Mouse (Mus musculus): ENCODE data around the gene Edn3. TPM values are rescaled to one million over a fixed set of nuclear protein-coding genes. Genes with fewer than 3 reads are reported as not detected.

The Edn3 gene
- polyA plus RNA-seq, 1 experiment from 2014 or later = 7.2 TPM

DNA sequence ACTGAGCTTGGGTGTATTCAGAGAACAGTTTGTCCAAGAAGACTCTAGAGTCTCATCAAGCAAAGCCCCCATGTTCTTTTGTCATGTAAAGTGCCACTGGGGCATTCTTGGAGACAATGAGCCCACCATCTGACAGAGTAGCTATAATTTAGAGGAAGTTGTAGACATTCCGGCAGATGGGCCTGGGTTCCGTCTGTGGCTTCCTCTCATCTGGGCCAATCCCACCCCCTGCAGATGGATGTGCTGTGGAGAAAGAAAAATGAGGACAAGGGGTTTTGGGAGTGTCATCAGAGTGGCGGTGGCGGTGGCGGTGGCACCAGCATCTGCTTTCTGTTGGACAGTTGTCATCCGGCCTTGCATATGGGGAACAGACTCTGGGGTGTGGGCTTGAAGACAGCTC, 42.0 kb downstream of the Edn3 start:
- no peak overlapping the region for H3K4me3 ChIP-seq
- H3K4me2 ChIP-seq = no peak overlapping the region
- H3K9me3 ChIP-seq = peaks cover 4% of the 10 kb centered on the region; the same call in 1 of the 2 replicates
- H3K4me1 ChIP-seq (replicated peaks) = no peaks in the 10 kb centered on the region
- H3K27ac ChIP-seq (replicated peaks) = no peak overlapping the region
- 82% methylated on average over 6 of the region's 6 CpGs for WGBS
- no peak for ATAC-seq (ENCODE audit: low FRiP score, low read depth)
- H3K9ac ChIP-seq = no peak overlapping the region
- no peaks in the 10 kb centered on the region for H3K27me3 ChIP-seq
- no peaks in the 10 kb centered on the region for H3K36me3 ChIP-seq

DNA sequence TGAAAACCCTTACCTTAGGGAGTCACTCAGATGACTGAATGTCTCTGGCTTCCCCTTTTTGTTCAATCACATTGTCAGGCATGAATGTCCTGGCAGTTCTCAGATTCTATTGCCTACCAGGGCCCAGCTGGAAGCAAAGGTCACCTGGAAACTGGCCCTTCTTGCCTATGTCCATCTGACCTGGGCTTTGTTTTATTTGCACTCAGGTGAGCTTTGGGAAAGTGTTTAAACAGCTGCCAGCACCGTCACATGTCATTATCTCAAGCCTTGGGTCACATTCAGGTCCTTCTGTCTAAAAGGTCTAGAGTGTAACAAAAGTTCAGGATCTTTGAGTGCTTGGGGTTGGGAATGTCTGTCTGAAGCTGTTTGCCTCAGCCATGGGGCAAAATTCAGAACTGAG, 43.2 kb downstream of the Edn3 start:
- H3K4me1 ChIP-seq (replicated peaks) = no peaks in the 10 kb centered on the region
- H3K9ac ChIP-seq = no peak overlapping the region
- ATAC-seq (ENCODE audit: low FRiP score, low read depth) = no peak
- no peaks in the 10 kb centered on the region for H3K27me3 ChIP-seq
- H3K4me3 ChIP-seq = no peak overlapping the region
- H3K36me3 ChIP-seq = no peaks in the 10 kb centered on the region
- no peak overlapping the region for H3K4me2 ChIP-seq
- no peak overlapping the region for H3K27ac ChIP-seq (replicated peaks)
- peaks cover 4% of the 10 kb centered on the region; the same call in 1 of the 2 replicates for H3K9me3 ChIP-seq
- WGBS = 84% methylated on average over 1 of the region's 1 CpGs

DNA sequence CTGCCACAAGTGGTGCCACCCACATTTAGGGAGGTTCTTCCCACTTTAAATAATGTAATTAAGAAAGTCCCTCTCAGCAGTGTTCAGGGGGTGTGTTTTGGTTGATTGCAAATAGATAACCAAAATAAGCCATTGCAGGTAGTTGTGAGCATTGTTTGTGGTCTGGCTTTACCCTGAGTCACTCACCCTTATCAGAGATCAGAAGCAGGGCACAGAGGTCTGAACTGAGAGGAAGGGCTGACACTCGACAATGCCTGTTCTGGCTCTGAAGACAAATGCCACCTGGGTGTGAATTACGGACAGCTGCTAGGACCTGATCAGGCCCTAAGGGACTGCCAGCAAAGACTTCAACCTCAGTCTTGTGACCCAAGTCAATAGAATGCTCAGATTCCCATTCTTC, 47.5 kb downstream of the Edn3 start:
- Histone ChIP-seq H3K4me3 (no peak overlapping the region), H3K27me3 (no peaks in the 10 kb centered on the region), H3K9ac (no peak overlapping the region), H3K4me1 (replicated peaks) (no peaks in the 10 kb centered on the region), H3K4me2 (no peak overlapping the region), H3K27ac (replicated peaks) (no peak overlapping the region), H3K9me3 (peaks cover 4% of the 10 kb centered on the region; the same call in 1 of the 2 replicates), H3K36me3 (no peaks in the 10 kb centered on the region)
- 80% methylated on average over 2 of the region's 2 CpGs for WGBS
- no peak for ATAC-seq (ENCODE audit: low FRiP score, low read depth)

DNA sequence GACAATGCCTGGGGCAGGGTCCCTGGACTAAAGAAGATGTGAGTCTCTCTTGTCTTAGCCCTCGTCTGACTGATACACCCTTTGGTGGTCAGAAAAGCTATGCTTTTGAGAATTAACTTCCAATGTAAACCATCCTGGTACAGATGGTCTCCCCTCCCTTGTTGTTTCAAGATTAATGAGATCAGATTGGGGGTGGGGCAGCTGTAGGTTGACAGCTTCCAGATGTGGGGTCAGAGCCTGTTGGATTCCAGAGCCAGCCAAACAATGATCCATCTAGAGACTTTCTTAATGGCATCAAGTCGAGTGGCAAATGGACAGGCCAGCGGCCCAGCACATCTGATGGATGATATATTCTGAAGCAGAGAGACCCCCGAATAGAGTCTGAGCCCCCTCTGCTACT, 48.9 kb downstream of the Edn3 start:
- Histone ChIP-seq H3K36me3 (no peaks in the 10 kb centered on the region), H3K4me1 (replicated peaks) (no peaks in the 10 kb centered on the region), H3K4me3 (no peak overlapping the region), H3K4me2 (no peak overlapping the region), H3K27ac (replicated peaks) (no peak overlapping the region), H3K9me3 (peaks cover 4% of the 10 kb centered on the region; the same call in 1 of the 2 replicates), H3K27me3 (no peaks in the 10 kb centered on the region), H3K9ac (no peak overlapping the region)
- 81% methylated on average over 4 of the region's 4 CpGs for WGBS
- ATAC-seq (ENCODE audit: low FRiP score, low read depth) = no peak

DNA sequence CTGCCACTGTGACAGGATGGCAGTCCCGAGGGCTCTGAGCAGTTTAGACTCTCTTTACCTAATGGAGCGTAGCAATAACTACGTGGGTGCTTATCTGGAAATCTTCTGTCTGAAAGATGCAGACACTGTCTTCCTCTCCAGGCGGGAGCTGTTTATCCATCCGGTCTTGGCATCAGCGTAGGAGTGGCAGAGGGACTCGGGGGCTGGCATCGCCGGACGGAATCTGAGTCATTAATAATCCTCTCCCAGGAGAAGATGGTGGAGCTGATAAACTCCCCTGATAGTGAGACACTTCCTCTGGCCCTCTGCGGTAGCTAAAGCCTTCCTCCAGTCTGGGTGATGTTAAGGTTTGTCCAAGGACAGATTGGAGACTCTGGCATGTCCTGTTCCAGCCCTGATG, 52.9 kb downstream of the Edn3 start:
- no peak for ATAC-seq (ENCODE audit: low FRiP score, low read depth)
- Histone ChIP-seq H3K4me3 (no peak overlapping the region), H3K36me3 (no peaks in the 10 kb centered on the region), H3K9me3 (no peaks in the 10 kb centered on the region), H3K4me2 (no peak overlapping the region), H3K27ac (replicated peaks) (no peak overlapping the region), H3K4me1 (replicated peaks) (no peaks in the 10 kb centered on the region), H3K27me3 (no peaks in the 10 kb centered on the region), H3K9ac (no peak overlapping the region)
- WGBS = 70% methylated on average over 11 of the region's 11 CpGs

DNA sequence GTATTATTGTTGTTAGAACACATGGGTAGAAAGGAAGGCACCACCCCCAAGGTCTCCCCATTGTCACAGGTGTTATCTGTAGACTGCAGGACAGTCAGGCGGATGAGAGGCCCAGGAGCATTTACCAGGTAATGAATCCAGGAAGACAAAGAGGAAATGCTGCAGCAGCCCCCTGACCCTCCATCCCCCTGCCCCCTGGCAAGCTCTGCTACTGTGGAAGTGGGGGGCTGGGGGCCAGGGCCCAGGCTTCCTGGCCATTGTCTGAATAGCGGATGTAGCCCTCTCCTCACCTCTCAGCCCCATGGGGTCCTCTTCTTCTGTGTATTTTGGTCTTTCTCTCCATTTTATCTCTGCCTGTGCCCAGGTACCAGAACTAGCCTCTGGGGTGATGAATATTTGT, 55.7 kb downstream of the Edn3 start:
- 93% methylated on average over 2 of the region's 2 CpGs for WGBS
- Histone ChIP-seq H3K4me3 (no peak overlapping the region), H3K9me3 (no peaks in the 10 kb centered on the region), H3K4me2 (no peak overlapping the region), H3K9ac (no peak overlapping the region), H3K27ac (replicated peaks) (no peak overlapping the region), H3K36me3 (no peaks in the 10 kb centered on the region), H3K27me3 (no peaks in the 10 kb centered on the region), H3K4me1 (replicated peaks) (no peaks in the 10 kb centered on the region)
- ATAC-seq (ENCODE audit: low FRiP score, low read depth) = no peak; the same call in 1 of the 2 replicates

DNA sequence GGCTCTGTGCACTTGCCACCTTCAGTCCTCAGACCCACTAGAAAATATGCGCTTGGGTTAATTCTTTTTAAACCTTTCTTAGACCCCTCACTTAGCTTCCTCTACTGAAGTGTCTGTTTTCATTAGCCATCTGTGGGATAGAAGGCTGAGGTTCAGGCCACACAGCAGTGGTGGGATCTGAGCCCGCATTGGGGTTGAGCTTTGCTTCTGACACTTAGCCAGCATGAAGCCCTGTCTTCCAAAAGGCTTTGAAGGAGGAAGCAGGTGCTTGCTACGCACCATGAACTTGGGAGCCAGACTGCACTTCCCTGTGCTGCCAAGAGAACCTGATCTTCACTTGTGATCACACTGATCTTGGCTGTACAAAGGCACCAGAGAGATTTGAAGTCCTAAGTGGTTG, 59.9 kb downstream of the Edn3 start:
- no peaks in the 10 kb centered on the region for H3K9me3 ChIP-seq
- H3K4me1 ChIP-seq (replicated peaks) = no peaks in the 10 kb centered on the region
- H3K27ac ChIP-seq (replicated peaks) = no peak overlapping the region
- ATAC-seq (ENCODE audit: low FRiP score, low read depth) = no peak
- no peaks in the 10 kb centered on the region for H3K27me3 ChIP-seq
- no peak overlapping the region for H3K4me3 ChIP-seq
- H3K4me2 ChIP-seq = no peak overlapping the region
- WGBS = 87% methylated on average over 3 of the region's 3 CpGs
- no peaks in the 10 kb centered on the region for H3K36me3 ChIP-seq
- no peak overlapping the region for H3K9ac ChIP-seq

DNA sequence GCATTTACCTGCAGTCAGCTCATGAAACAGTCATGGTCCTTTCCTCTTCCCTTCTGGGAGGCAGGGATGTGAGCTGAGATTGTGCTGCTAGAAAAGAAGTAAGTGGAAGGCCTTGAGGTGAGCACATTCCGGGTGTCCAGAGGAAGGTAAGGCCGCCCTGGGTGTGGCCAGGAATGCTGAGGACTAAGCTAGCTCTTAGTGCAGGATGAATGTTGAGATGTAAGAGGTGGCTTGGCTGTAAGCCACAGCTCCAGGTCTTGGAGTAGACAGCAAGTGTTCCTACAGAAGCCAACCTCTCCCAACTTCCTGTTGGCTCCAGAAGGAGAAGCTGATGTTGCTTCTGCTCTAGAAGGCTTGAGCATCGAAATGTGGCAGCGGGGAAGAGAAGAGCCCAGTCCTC, 67.4 kb downstream of the Edn3 start:
- 94% methylated on average over 4 of the region's 4 CpGs for WGBS
- ATAC-seq (ENCODE audit: low FRiP score, low read depth) = no peak

DNA sequence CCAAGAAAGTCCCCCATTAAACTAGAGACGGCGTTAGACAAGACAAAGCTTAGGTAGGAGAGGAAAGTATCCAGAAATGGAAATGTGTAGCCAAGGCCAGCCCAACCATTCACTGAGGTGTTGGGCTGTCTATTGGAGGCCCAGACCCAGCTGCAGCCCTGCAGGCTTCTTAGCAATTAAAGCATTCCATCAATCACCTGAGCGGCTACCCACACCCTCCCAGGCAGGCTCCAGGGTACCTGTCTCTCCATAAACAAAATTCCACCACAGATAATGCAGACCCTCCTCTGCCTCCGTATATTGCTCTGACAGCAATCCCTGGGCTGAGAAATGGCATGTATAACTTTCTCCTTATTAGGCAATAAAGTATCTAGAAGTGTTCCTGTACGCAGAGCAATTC, 73.2 kb downstream of the Edn3 start:
- Histone ChIP-seq H3K9me3 (no peaks in the 10 kb centered on the region), H3K27me3 (no peaks in the 10 kb centered on the region), H3K9ac (no peak overlapping the region), H3K4me2 (no peak overlapping the region), H3K36me3 (no peaks in the 10 kb centered on the region), H3K27ac (replicated peaks) (no peak overlapping the region), H3K4me1 (replicated peaks) (no peaks in the 10 kb centered on the region), H3K4me3 (no peak overlapping the region)
- no peak for ATAC-seq (ENCODE audit: low FRiP score, low read depth)
- 76% methylated on average over 5 of the region's 5 CpGs for WGBS

More for the DNA sequence above, 67.4 kb downstream of the Edn3 start:
- Histone ChIP-seq H3K4me2 (no peak overlapping the region), H3K36me3 (no peaks in the 10 kb centered on the region), H3K27ac (replicated peaks) (no peak overlapping the region), H3K9me3 (no peaks in the 10 kb centered on the region), H3K4me3 (no peak overlapping the region), H3K9ac (no peak overlapping the region), H3K27me3 (no peaks in the 10 kb centered on the region), H3K4me1 (replicated peaks) (no peaks in the 10 kb centered on the region)

Other genes starting within 250 kb of the Edn3 start
- gene Zfp831, start 117.1 kb upstream of the Edn3 start, polyA plus RNA-seq (2015; fragmentation: Nextera tagmentation; extraction: Ambion mirVana) = 0.01 TPM in 1 of 2 replicates, not detected in the other
- gene Gm14444, start 249.6 kb downstream of the Edn3 start, polyA plus RNA-seq (2015; fragmentation: Nextera tagmentation; extraction: Ambion mirVana) = not detected in 2 replicates